Mouse (Mus musculus): Measurements from ENCODE around the gene Stab2. TPM values are rescaled to one million over a fixed set of nuclear protein-coding genes. Genes with fewer than 3 reads are reported as not detected.

Gene Stab2
- polyA plus RNA-seq (2014; fragmentation: Nextera tagmentation; extraction: Ambion mirVana), result 1.8 and 3.8 TPM in 2 replicates

DNA sequence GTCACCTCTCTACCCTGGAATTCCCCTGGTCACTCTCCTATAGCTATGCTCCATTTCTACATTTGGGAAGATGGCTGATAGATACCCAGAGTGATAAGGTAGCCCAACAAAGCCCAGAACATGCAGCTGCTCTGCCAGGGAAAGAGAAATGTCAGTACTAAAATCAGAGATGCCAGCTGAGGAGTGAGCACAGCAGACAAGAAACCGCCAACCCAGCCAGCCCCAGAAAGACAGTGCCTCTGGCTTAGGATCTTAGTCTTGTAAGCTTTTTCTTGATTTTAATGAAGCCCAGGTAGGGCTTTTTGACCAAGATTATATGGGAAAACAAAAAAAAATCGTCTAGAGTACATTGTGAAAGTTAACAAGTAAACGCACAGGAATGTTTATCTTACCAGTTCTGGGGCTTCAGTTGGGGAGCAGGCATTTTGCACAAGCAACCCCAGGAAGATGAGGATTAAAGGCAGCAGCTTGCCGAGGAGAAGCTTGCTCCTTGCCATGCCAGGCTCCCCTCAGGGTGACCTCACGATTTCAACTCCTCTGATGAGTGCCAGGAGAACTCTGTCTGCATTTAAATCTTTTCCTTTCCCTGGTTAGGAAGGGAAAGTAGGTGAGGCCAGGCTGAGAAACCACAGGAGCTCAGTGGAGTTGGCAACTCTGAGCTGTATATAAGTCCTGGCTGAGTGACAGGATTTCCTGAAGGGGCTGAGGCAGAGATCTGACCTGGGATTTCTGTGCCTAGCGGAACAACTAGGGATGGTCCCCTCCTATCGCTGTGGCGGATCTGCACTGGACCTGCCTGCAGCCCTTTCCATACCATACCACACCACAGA is at the start of gene Stab2:
TSS of gene Stab2 (minus strand) at position 641 of the 830 bp plus-strand sequence.
- Histone ChIP-seq H3K27me3 (ENCODE audit: control insufficient read depth, insufficient read depth, low read length) (no peaks in the 10 kb centered on the region), H3K9ac (ENCODE audit: low read depth, low read length) (no peak within 1 kb of the TSS), H3K4me1 (ENCODE audit: control insufficient read depth, insufficient read depth, low read length) (no peaks in the 10 kb centered on the region), H3K4me2 (replicated peaks; ENCODE audit: low read depth, low read length) (no peak within 1 kb of the TSS; the same call in 1 of the 2 replicates), H3K27ac (ENCODE audit: low read depth, low read length) (no peak within 1 kb of the TSS), H3K9me3 (ENCODE audit: control insufficient read depth, low read length) (no peaks in the 10 kb centered on the region), H3K36me3 (ENCODE audit: control insufficient read depth, insufficient read depth, low read length) (no peaks in the 10 kb centered on the region), H3K4me3 (ENCODE audit: low read length) (no peak within 1 kb of the TSS)
- no peak for ATAC-seq (ENCODE audit: low FRiP score, low TSS enrichment)
- 64% methylated on average over 8 of the region's 8 CpGs for WGBS

GRCm38 (mm10) chr10:87051714-87052113 is 43.9 kb upstream of the Stab2 start:
- Histone ChIP-seq H3K9me3 (ENCODE audit: control insufficient read depth, low read length) (no peaks in the 10 kb centered on the region), H3K9ac (ENCODE audit: low read depth, low read length) (no peak overlapping the region), H3K4me2 (replicated peaks; ENCODE audit: low read depth, low read length) (no peak overlapping the region), H3K27ac (ENCODE audit: low read depth, low read length) (no peak overlapping the region), H3K36me3 (ENCODE audit: control insufficient read depth, insufficient read depth, low read length) (no peaks in the 10 kb centered on the region), H3K4me1 (ENCODE audit: control insufficient read depth, insufficient read depth, low read length) (no peaks in the 10 kb centered on the region), H3K27me3 (ENCODE audit: control insufficient read depth, insufficient read depth, low read length) (0 out of 2 replicates have a peak, but pooled peaks cover 2% of the 10 kb centered on the region), H3K4me3 (ENCODE audit: low read length) (no peak overlapping the region)
- ATAC-seq (ENCODE audit: low FRiP score, low TSS enrichment), result no peak
- WGBS, result 80% methylated on average over 4 of the region's 4 CpGs

DNA sequence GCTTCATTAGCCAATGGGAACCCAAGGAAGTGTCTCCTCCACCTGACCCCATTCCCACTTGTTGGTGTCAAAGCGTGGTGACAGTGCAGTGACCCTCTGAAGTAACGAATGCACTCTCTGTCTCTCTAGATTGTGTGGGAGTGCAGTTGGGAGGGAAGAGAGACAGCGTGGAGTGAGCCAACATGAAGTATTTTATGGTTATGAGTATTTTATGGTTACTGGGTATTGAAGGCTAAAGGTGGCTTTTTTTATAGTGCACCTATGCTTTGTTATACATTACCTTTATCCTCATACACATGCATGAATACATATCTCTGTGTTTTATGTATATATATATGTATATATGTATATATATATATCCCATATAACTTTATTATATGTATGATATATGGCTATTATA is 41.4 kb upstream of the Stab2 start:
- H3K4me1 ChIP-seq (ENCODE audit: control insufficient read depth, insufficient read depth, low read length), result no peaks in the 10 kb centered on the region
- H3K9me3 ChIP-seq (ENCODE audit: control insufficient read depth, low read length), result no peaks in the 10 kb centered on the region
- no peak overlapping the region for H3K27ac ChIP-seq (ENCODE audit: low read depth, low read length)
- no peaks in the 10 kb centered on the region for H3K36me3 ChIP-seq (ENCODE audit: control insufficient read depth, insufficient read depth, low read length)
- WGBS, result 57% methylated on average over 3 of the region's 3 CpGs
- no peak overlapping the region for H3K9ac ChIP-seq (ENCODE audit: low read depth, low read length)
- no peaks in the 10 kb centered on the region for H3K27me3 ChIP-seq (ENCODE audit: control insufficient read depth, insufficient read depth, low read length)
- no peak overlapping the region for H3K4me3 ChIP-seq (ENCODE audit: low read length)
- no peak for ATAC-seq (ENCODE audit: low FRiP score, low TSS enrichment)
- no peak overlapping the region for H3K4me2 ChIP-seq (replicated peaks; ENCODE audit: low read depth, low read length)

DNA sequence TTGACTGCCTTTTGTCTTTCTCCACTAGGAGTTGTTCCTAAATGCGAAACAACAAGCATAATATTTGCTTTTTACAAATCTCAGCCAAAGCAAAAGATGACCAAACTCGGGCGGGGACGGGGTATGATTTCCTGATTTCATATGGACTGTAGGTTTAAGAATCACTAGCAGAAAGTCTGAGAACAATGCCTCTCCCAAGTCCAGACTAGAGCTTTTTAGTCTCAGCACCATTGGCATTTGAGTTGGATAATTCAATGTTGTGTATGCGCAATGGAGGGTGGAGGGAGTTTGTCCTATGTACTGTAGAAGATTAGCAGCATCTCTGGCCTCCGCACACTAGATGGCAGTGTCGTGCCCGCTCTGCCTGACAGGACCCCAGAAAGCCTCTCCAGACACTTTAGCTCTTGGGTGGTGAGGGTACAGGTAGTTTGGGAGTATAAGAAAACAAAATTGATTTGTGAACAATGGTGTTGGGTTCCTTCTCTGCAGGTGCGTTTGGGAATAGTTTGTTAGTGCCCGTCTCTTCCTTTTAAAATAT is 39.2 kb upstream of the Stab2 start:
- H3K27ac ChIP-seq (ENCODE audit: low read depth, low read length), result no peak overlapping the region
- no peak overlapping the region for H3K9ac ChIP-seq (ENCODE audit: low read depth, low read length)
- ATAC-seq (ENCODE audit: low FRiP score, low TSS enrichment), result no peak
- H3K9me3 ChIP-seq (ENCODE audit: control insufficient read depth, low read length), result no peaks in the 10 kb centered on the region
- no peak overlapping the region for H3K4me3 ChIP-seq (ENCODE audit: low read length)
- no peaks in the 10 kb centered on the region for H3K27me3 ChIP-seq (ENCODE audit: control insufficient read depth, insufficient read depth, low read length)
- H3K4me2 ChIP-seq (replicated peaks; ENCODE audit: low read depth, low read length), result no peak overlapping the region
- no peaks in the 10 kb centered on the region for H3K36me3 ChIP-seq (ENCODE audit: control insufficient read depth, insufficient read depth, low read length)
- 92% methylated on average over 10 of the region's 10 CpGs for WGBS
- no peaks in the 10 kb centered on the region for H3K4me1 ChIP-seq (ENCODE audit: control insufficient read depth, insufficient read depth, low read length)

DNA sequence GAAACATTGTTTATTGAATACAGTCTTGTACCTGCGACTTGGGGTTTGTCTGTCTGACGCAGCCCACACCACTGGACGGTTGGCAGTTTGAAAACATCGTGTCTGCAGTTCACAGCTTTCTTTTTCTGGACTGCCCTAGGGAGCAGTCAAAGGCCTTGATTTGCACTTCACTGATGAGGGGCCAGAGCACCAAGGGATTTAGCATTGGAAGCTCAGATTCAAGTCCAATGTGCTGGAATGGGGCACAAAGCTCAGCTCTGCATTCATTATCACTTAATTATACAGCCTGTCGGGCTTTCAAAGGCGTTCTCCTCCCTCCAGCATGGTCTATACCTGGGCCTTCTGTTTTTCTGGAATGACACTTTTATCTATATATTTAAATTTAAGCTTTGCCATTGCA is 38.6 kb upstream of the Stab2 start:
- Histone ChIP-seq H3K9ac (ENCODE audit: low read depth, low read length) (no peak overlapping the region), H3K27ac (ENCODE audit: low read depth, low read length) (no peak overlapping the region), H3K9me3 (ENCODE audit: control insufficient read depth, low read length) (no peaks in the 10 kb centered on the region), H3K27me3 (ENCODE audit: control insufficient read depth, insufficient read depth, low read length) (no peaks in the 10 kb centered on the region), H3K4me2 (replicated peaks; ENCODE audit: low read depth, low read length) (no peak overlapping the region), H3K4me3 (ENCODE audit: low read length) (no peak overlapping the region), H3K4me1 (ENCODE audit: control insufficient read depth, insufficient read depth, low read length) (no peaks in the 10 kb centered on the region), H3K36me3 (ENCODE audit: control insufficient read depth, insufficient read depth, low read length) (no peaks in the 10 kb centered on the region)
- ATAC-seq (ENCODE audit: low FRiP score, low TSS enrichment), result no peak
- 40% methylated on average over 6 of the region's 6 CpGs for WGBS

DNA sequence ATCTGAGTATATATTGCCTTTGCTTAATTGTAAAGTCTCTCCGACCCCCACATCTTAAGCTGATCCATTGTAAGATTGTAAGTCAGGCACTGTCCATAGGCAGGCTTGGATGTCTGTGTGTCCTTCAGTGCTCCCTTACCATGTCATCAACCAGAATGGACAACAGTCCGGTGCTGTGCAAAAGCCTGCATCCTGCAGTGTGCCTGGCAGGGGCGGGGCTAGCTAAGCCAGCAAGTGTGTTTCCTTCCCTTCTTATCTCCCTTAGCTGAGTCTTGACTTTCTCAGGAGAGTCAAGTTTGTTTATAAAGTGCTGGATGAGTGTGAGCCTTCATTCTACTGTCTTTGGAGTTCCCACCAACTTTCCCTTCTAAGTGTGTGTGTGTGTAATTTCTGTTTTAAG is 37.4 kb upstream of the Stab2 start:
- ATAC-seq (ENCODE audit: low FRiP score, low TSS enrichment), result no peak

DNA sequence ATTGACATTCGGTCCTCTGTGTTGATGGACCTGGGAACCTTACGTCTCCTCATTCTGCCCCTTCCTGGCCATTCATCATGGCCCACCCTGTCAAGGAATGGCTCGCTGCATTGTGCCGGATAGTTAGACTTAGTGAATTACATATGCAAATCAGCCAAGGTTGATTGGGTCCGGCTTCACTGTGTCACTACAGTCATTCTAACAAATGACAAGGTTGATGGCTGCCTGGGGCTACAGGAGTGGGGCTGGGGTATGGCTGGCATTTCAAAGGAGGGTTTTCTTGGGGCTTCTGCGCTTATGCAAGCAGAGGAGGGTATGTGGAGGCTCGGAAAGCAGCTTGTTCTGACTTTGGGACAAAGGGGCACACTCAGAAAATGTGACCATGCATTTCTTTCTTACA is 33.4 kb upstream of the Stab2 start:
- H3K4me1 ChIP-seq (ENCODE audit: control insufficient read depth, insufficient read depth, low read length), result no peaks in the 10 kb centered on the region
- WGBS, result 80% methylated on average over 7 of the region's 7 CpGs
- H3K9me3 ChIP-seq (ENCODE audit: control insufficient read depth, low read length), result no peaks in the 10 kb centered on the region
- H3K9ac ChIP-seq (ENCODE audit: low read depth, low read length), result no peak overlapping the region
- H3K27me3 ChIP-seq (ENCODE audit: control insufficient read depth, insufficient read depth, low read length), result no peaks in the 10 kb centered on the region
- H3K27ac ChIP-seq (ENCODE audit: low read depth, low read length), result no peak overlapping the region
- ATAC-seq (ENCODE audit: low FRiP score, low TSS enrichment), result no peak
- no peaks in the 10 kb centered on the region for H3K36me3 ChIP-seq (ENCODE audit: control insufficient read depth, insufficient read depth, low read length)
- H3K4me3 ChIP-seq (ENCODE audit: low read length), result no peak overlapping the region
- no peak overlapping the region for H3K4me2 ChIP-seq (replicated peaks; ENCODE audit: low read depth, low read length)

More for the DNA sequence above, 37.4 kb upstream of the Stab2 start:
- Histone ChIP-seq H3K27ac (ENCODE audit: low read depth, low read length) (no peak overlapping the region), H3K36me3 (ENCODE audit: control insufficient read depth, insufficient read depth, low read length) (no peaks in the 10 kb centered on the region), H3K4me3 (ENCODE audit: low read length) (no peak overlapping the region), H3K9me3 (ENCODE audit: control insufficient read depth, low read length) (no peaks in the 10 kb centered on the region), H3K9ac (ENCODE audit: low read depth, low read length) (no peak overlapping the region), H3K4me1 (ENCODE audit: control insufficient read depth, insufficient read depth, low read length) (no peaks in the 10 kb centered on the region), H3K4me2 (replicated peaks; ENCODE audit: low read depth, low read length) (no peak overlapping the region), H3K27me3 (ENCODE audit: control insufficient read depth, insufficient read depth, low read length) (no peaks in the 10 kb centered on the region)
- 64% methylated on average over 3 of the region's 3 CpGs for WGBS

DNA sequence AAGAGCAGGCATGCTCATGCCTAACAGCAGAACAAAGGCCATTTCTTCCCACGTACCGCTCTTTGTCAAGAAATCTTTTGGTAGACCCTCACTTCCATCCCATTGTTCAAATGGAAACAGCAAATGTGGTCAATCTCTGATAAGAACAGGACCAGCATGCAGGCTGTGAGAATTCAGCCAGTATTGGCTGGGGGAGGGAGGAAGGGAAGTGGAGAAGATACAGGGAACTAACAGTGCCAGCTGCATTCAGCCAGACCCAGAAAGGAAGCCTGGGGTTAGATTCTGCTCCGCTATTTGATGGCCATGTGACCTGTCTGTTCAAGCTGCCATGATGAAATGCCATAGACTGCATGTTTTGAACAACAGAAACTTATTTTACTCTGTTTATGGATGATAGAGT is 32.0 kb upstream of the Stab2 start:
- Histone ChIP-seq H3K9ac (ENCODE audit: low read depth, low read length) (no peak overlapping the region), H3K4me3 (ENCODE audit: low read length) (no peak overlapping the region), H3K4me1 (ENCODE audit: control insufficient read depth, insufficient read depth, low read length) (no peaks in the 10 kb centered on the region), H3K9me3 (ENCODE audit: control insufficient read depth, low read length) (no peaks in the 10 kb centered on the region), H3K4me2 (replicated peaks; ENCODE audit: low read depth, low read length) (no peak overlapping the region), H3K27ac (ENCODE audit: low read depth, low read length) (no peak overlapping the region), H3K27me3 (ENCODE audit: control insufficient read depth, insufficient read depth, low read length) (no peaks in the 10 kb centered on the region), H3K36me3 (ENCODE audit: control insufficient read depth, insufficient read depth, low read length) (no peaks in the 10 kb centered on the region)
- ATAC-seq (ENCODE audit: low FRiP score, low TSS enrichment), result no peak
- WGBS, result 85% methylated on average over 3 of the region's 3 CpGs

GRCm38 (mm10) chr10:87039340-87039739 is 31.5 kb upstream of the Stab2 start:
- Histone ChIP-seq H3K4me2 (replicated peaks; ENCODE audit: low read depth, low read length) (no peak overlapping the region), H3K4me1 (ENCODE audit: control insufficient read depth, insufficient read depth, low read length) (no peaks in the 10 kb centered on the region), H3K9ac (ENCODE audit: low read depth, low read length) (no peak overlapping the region), H3K4me3 (ENCODE audit: low read length) (no peak overlapping the region), H3K27me3 (ENCODE audit: control insufficient read depth, insufficient read depth, low read length) (no peaks in the 10 kb centered on the region), H3K9me3 (ENCODE audit: control insufficient read depth, low read length) (no peaks in the 10 kb centered on the region), H3K27ac (ENCODE audit: low read depth, low read length) (no peak overlapping the region), H3K36me3 (ENCODE audit: control insufficient read depth, insufficient read depth, low read length) (no peaks in the 10 kb centered on the region)
- no peak for ATAC-seq (ENCODE audit: low FRiP score, low TSS enrichment)
- WGBS, result 75% methylated on average over 6 of the region's 6 CpGs

Data from kidney, embryonic 14.5 days (tissue).